Mouse (Mus musculus) lung, postnatal 0 days (tissue): Measurements from ENCODE around the gene Nek6. TPM values are rescaled to one million over a fixed set of nuclear protein-coding genes. Genes with fewer than 3 reads are reported as not detected.

ENCODE experiments used
- ATAC-seq: fragments of 200-750 bp; cut with Nextera tagmentation; 2 replicates; pipeline ENCODE4 v1.8.0; 2017; ENCODE audit warnings: moderate library complexity
- DNase-seq: peaks from one replicate; pipeline ENCODE4 v3.0.0-alpha.2; 2016; ENCODE audit warnings: low spot score
- H3K27ac ChIP-seq: fragments of 300-500 bp; sonication (generic); 2 replicates; pipeline ENCODE4 v1.5.1; 2014; ENCODE audit warnings: antibody characterized with exemption, mild to moderate bottlenecking, low read length, mixed read lengths
- H3K27me3 ChIP-seq: fragments of 300-500 bp; sonication (generic); replicated peaks from 2 replicates; pipeline ENCODE4 v1.6.1; 2014; ENCODE audit warnings: low read length, mixed read lengths; ENCODE audit not compliant: insufficient read depth
- H3K36me3 ChIP-seq: fragments of 300-500 bp; sonication (generic); 2 replicates; pipeline ENCODE4 v1.6.1; 2014; ENCODE audit warnings: low read length, mixed read lengths; ENCODE audit not compliant: insufficient read depth
- H3K4me1 ChIP-seq: fragments of 300-500 bp; sonication (generic); 2 replicates; pipeline ENCODE4 v1.6.1; 2014; ENCODE audit warnings: antibody characterized with exemption, low read depth, low read length, mixed read lengths; ENCODE audit not compliant: insufficient read depth
- H3K4me2 ChIP-seq: fragments of 300-500 bp; sonication (generic); replicated peaks from 2 replicates; pipeline ENCODE4 v1.6.1; 2014; ENCODE audit warnings: low read depth, mild to moderate bottlenecking, low read length, moderate library complexity, mixed read lengths
- H3K4me3 ChIP-seq: fragments of 300-500 bp; sonication (generic); 2 replicates; pipeline ENCODE4 v1.5.1; 2014; ENCODE audit warnings: low read depth, low read length
- H3K9ac ChIP-seq: fragments of 300-500 bp; sonication (generic); replicated peaks from 2 replicates; pipeline ENCODE4 v1.6.1; 2014; ENCODE audit warnings: low read depth, mild to moderate bottlenecking
- H3K9me3 ChIP-seq: fragments of 300-500 bp; sonication (generic); 2 replicates; pipeline ENCODE4 v1.6.1; 2016; ENCODE audit warnings: low read length, mixed read lengths
- CTCF ChIP-seq: IDR thresholded peaks from 2 replicates; pipeline ENCODE4 v1.5.1; 2016; ENCODE audit warnings: antibody characterized with exemption, mild to moderate bottlenecking
- EP300 ChIP-seq: IDR thresholded peaks from 2 replicates; pipeline ENCODE4 v1.6.1; 2016; ENCODE audit warnings: antibody characterized with exemption, mild to moderate bottlenecking, control low read depth
- WGBS: fragments of 180-500 bp; shearing (Covaris S2); extraction: QIAGEN DNeasy Blood & Tissue Kit; methylation state at CpG from one replicate; pipeline ENCODE4 v1.1.7; 2014; 5-methylcytosine and 5-hydroxymethylcytosine counted together
- polyA plus RNA-seq: library from polyadenylated mRNA; unstranded; fragments of >200 nt; fragmentation: Nextera tagmentation; extraction: Ambion mirVana; gene quantifications from 2 replicates; pipeline ENCODE4 v1.2.1, GENCODE M21; 2015

Nek6 gene
- polyA plus RNA-seq, 1 experiment from 2014 or later, result 57.8 TPM

GRCm38 (mm10) chr2:38623821-38624590, 112.6 kb downstream of the Nek6 start:
- Histone ChIP-seq H3K27ac (no peak overlapping the region), H3K4me1 (no peaks in the 10 kb centered on the region), H3K4me3 (no peak overlapping the region), H3K36me3 (peaks cover 1% of the 10 kb centered on the region; the same call in 1 of the 2 replicates), H3K9me3 (no peaks in the 10 kb centered on the region), H3K4me2 (no peak overlapping the region), H3K27me3 (no peaks in the 10 kb centered on the region), H3K9ac (no peak overlapping the region)
- 80% methylated on average over 8 of the region's 8 CpGs for WGBS
- DNase-seq (no peak), ATAC-seq (no peak)
- TF ChIP-seq EP300 (no peak), CTCF (no peak)

GRCm38 (mm10) chr2:38628801-38629200, 117.4 kb downstream of the Nek6 start:
- Histone ChIP-seq H3K9ac (no peak overlapping the region), H3K36me3 (peaks cover 28% of the 10 kb centered on the region), H3K9me3 (no peaks in the 10 kb centered on the region), H3K27ac (no peak overlapping the region), H3K4me3 (no peak overlapping the region), H3K27me3 (no peaks in the 10 kb centered on the region), H3K4me2 (no peak overlapping the region), H3K4me1 (no peaks in the 10 kb centered on the region)
- WGBS, result 85% methylated on average over 4 of the region's 4 CpGs
- no peak for DNase-seq
- no peak for ATAC-seq
- no peak for TF ChIP-seq EP300

DNA sequence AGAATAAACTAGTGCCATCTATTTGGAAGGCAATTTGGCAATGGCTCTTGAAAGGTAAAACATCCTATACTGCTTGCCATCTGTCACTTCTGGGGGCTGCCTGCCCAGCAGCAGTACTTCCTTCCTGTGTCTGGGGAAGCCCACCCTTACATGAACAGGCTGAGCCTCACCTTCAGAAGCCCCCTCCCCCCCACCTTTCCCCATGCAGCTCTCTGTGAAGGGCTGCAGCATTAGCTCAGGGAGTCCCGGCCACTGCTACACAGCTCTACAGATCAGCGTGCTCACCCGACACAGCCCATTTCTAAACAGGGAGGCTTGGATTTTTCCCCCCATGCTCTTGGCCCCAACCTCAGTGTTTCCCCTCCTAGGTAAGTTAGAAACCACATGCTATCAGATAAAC, 118.0 kb downstream of the Nek6 start:
- no peak for TF ChIP-seq CTCF
- TF ChIP-seq EP300, result no peak
- H3K4me2 ChIP-seq, result no peak overlapping the region
- H3K27ac ChIP-seq, result no peak overlapping the region
- no peaks in the 10 kb centered on the region for H3K27me3 ChIP-seq
- H3K9ac ChIP-seq, result no peak overlapping the region
- DNase-seq (no peak), ATAC-seq (no peak)
- no peaks in the 10 kb centered on the region for H3K9me3 ChIP-seq
- peaks cover 33% of the 10 kb centered on the region for H3K36me3 ChIP-seq
- 90% methylated on average over 3 of the region's 3 CpGs for WGBS
- H3K4me3 ChIP-seq, result no peak overlapping the region
- H3K4me1 ChIP-seq, result no peaks in the 10 kb centered on the region

- DNase-seq, result no peak
- Histone ChIP-seq H3K4me3 (no peak overlapping the region), H3K36me3 (peaks cover 41% of the 10 kb centered on the region), H3K27ac (no peak overlapping the region), H3K4me2 (no peak overlapping the region), H3K9me3 (no peaks in the 10 kb centered on the region), H3K4me1 (no peaks in the 10 kb centered on the region), H3K9ac (no peak overlapping the region), H3K27me3 (no peaks in the 10 kb centered on the region)
- no peak for TF ChIP-seq CTCF
- no peak for TF ChIP-seq EP300
- WGBS, result 87% methylated on average over 2 of the region's 2 CpGs
- ATAC-seq, result no peak
These were observed 119.1 kb downstream of the Nek6 start for GRCm38 (mm10) chr2:38630574-38630973.

DNA sequence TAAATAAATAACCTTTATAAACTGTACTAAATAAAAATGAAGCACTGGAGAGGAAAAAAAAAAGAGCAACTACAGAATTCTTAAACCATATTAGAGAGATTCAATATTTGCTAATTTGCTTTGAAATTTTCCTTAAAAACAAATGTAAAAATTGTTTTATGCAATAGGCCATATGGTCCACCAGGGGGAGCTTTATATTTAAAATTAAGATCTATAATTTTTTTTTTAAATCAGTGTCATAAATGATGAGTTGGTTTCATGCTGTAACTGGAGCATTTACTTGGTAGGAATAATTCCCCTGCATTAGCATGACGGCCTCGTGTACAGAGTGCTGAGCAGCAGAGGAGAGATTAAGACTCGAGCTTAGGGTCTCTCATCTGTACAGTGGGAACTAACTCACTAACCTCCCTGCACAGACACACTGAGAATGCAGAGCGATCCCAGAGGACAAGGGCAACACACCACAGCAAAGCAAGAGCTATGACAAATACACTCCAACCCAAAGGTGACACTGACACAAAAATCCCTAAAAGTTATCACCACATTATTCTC, 126.3 kb downstream of the Nek6 start:
- Histone ChIP-seq H3K4me3 (no peak overlapping the region), H3K9ac (no peak overlapping the region), H3K27me3 (no peaks in the 10 kb centered on the region), H3K4me1 (no peaks in the 10 kb centered on the region), H3K36me3 (peaks cover 38% of the 10 kb centered on the region; the same call in 1 of the 2 replicates), H3K9me3 (no peaks in the 10 kb centered on the region), H3K4me2 (no peak overlapping the region), H3K27ac (no peak overlapping the region)
- ATAC-seq, result no peak
- WGBS, result 74% methylated on average over 4 of the region's 4 CpGs
- peak; percentile 26 for DNase-seq
- TF ChIP-seq CTCF, result peak; percentile 38
- TF ChIP-seq EP300, result no peak

DNA sequence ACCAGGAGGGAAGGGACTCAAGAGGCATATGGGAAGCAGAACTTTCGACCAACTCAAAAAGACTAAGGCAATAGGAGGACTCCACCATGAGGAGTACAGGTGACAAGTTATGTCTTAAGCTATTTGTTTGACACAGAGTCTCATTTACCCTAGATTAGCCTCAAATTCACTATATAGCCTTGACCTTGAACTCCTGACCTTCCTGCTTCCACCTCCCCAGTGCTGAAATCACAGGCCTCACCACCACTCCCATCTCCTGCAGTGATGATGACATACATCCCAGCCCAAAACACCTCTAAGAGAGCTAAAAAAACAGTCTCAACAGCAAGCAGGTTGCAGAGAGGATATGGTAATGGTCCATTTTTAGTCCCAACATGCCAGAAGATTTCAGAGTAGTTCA, 130.3 kb downstream of the Nek6 start:
- Histone ChIP-seq H3K27ac (no peak overlapping the region), H3K4me2 (no peak overlapping the region), H3K27me3 (no peaks in the 10 kb centered on the region), H3K4me1 (no peaks in the 10 kb centered on the region), H3K36me3 (peaks cover 11% of the 10 kb centered on the region; the same call in 1 of the 2 replicates), H3K9me3 (no peaks in the 10 kb centered on the region), H3K9ac (no peak overlapping the region), H3K4me3 (no peak overlapping the region)
- 93% methylated on average over 1 of the region's 1 CpGs for WGBS
- TF ChIP-seq EP300, result no peak
- TF ChIP-seq CTCF, result no peak
- no peak for ATAC-seq
- no peak for DNase-seq
